Mouse (Mus musculus): Measurements from ENCODE around the gene Ptprh.
A peak's percentile ranks its signal among the peaks of the same experiment; 100 is the strongest.

The Ptprh gene

GRCm38 (mm10) chr7:4603873-4604272 is at the start of gene Ptprh:
Gene Ptprh, minus strand, starts transcription at chr7:4604041.
- DNase-seq = no peak

GRCm38 (mm10) chr7:4653351-4653750 is 49.5 kb upstream of the Ptprh start:
- no peak for DNase-seq

- DNase-seq = no peak
Observed at GRCm38 (mm10) chr7:4652726-4653125, 48.9 kb upstream of the Ptprh start.

GRCm38 (mm10) chr7:4651581-4651980 is 47.7 kb upstream of the Ptprh start:
- peak; percentile 26 for DNase-seq

GRCm38 (mm10) chr7:4647992-4648391 is 44.2 kb upstream of the Ptprh start:
- DNase-seq = no peak

- no peak for DNase-seq
Observed at GRCm38 (mm10) chr7:4647291-4647690, 43.5 kb upstream of the Ptprh start.

- DNase-seq = no peak
Observed at GRCm38 (mm10) chr7:4646806-4647205, 43.0 kb upstream of the Ptprh start.

- no peak for DNase-seq
Observed at GRCm38 (mm10) chr7:4643225-4643624, 39.4 kb upstream of the Ptprh start.

GRCm38 (mm10) chr7:4641956-4642355 is 38.1 kb upstream of the Ptprh start:
- DNase-seq = no peak

- no peak for DNase-seq
Observed at GRCm38 (mm10) chr7:4641155-4641554, 37.3 kb upstream of the Ptprh start.

- no peak for DNase-seq
Observed at GRCm38 (mm10) chr7:4636179-4636578, 32.3 kb upstream of the Ptprh start.

GRCm38 (mm10) chr7:4631031-4631430 is 27.2 kb upstream of the Ptprh start, which contains the start of gene Tmem86b:
Gene Tmem86b, minus strand, starts transcription at chr7:4631422.
- peak; percentile 78 for DNase-seq

- peak; percentile 58 for DNase-seq
Observed at GRCm38 (mm10) chr7:4630198-4630597, 26.4 kb upstream of the Ptprh start.

- peak; percentile 19 for DNase-seq
Observed at GRCm38 (mm10) chr7:4629586-4629985, 25.7 kb upstream of the Ptprh start.

- DNase-seq = no peak
Observed at GRCm38 (mm10) chr7:4625928-4626327, 22.1 kb upstream of the Ptprh start.

GRCm38 (mm10) chr7:4624343-4624742 is 20.5 kb upstream of the Ptprh start:
- no peak for DNase-seq

GRCm38 (mm10) chr7:4623544-4624189 is 19.8 kb upstream of the Ptprh start:
- peak; percentile 40 for DNase-seq

- no peak for DNase-seq
Observed at GRCm38 (mm10) chr7:4619979-4620378, 16.1 kb upstream of the Ptprh start.

GRCm38 (mm10) chr7:4613740-4614403 is 10.0 kb upstream of the Ptprh start:
- peak; percentile 35 for DNase-seq

GRCm38 (mm10) chr7:4612956-4613355 is 9.1 kb upstream of the Ptprh start:
- no peak for DNase-seq

GRCm38 (mm10) chr7:4612386-4612785 is 8.5 kb upstream of the Ptprh start:
- no peak for DNase-seq

GRCm38 (mm10) chr7:4611921-4612341 is 8.1 kb upstream of the Ptprh start:
- no peak for DNase-seq

GRCm38 (mm10) chr7:4611511-4611910 is 7.7 kb upstream of the Ptprh start:
- DNase-seq = no peak

- peak; percentile 83 for DNase-seq
Observed at GRCm38 (mm10) chr7:4608002-4608401, 4.2 kb upstream of the Ptprh start.

- DNase-seq = no peak
Observed at GRCm38 (mm10) chr7:4602969-4603368, 872 bp downstream of the Ptprh start.

All from kidney, adult 11 months (tissue).